Mouse (Mus musculus): ENCODE measurements at regions not wholly inside any gene's neighbourhood (a gene's known extent, or its start where the extent isn't known, plus 50 kb on each side); places are given as distances from the start of the nearest gene placed in this dataset.

- in situ Hi-C loops (cut with MboI), result no loop called here
Measured at GRCm38 (mm10) chr10:117527243-117527642, 102.1 kb upstream of the Cpm start.

- in situ Hi-C loops (cut with MboI), result no loop called here
Measured at GRCm38 (mm10) chr10:117526834-117527188, 102.5 kb upstream of the Cpm start.

- in situ Hi-C loops (cut with MboI), result no loop called here
Measured at GRCm38 (mm10) chr10:117526008-117526833, 103.1 kb upstream of the Cpm start.

- in situ Hi-C loops (cut with MboI), result no loop called here
Measured at GRCm38 (mm10) chr10:117525608-117526007, 103.7 kb upstream of the Cpm start.

- in situ Hi-C loops (cut with MboI), result no loop called here
Measured at GRCm38 (mm10) chr10:117524926-117525565, 104.3 kb upstream of the Cpm start.

- in situ Hi-C loops (cut with MboI), result no loop called here
Measured at GRCm38 (mm10) chr10:117524101-117524500, 105.2 kb upstream of the Cpm start.

GRCm38 (mm10) chr10:117522906-117523829, 106.1 kb upstream of the Cpm start:
- in situ Hi-C loops (cut with MboI), result no loop called here

- in situ Hi-C loops (cut with MboI), result no loop called here
Measured at GRCm38 (mm10) chr10:117522373-117522772, 106.9 kb upstream of the Cpm start.

GRCm38 (mm10) chr10:117521315-117522270, 107.7 kb upstream of the Cpm start:
- in situ Hi-C loops (cut with MboI), result no loop called here

- in situ Hi-C loops (cut with MboI), result no loop called here
Measured at GRCm38 (mm10) chr10:117520536-117521314, 108.6 kb upstream of the Cpm start.

- in situ Hi-C loops (cut with MboI), result no loop called here
Measured at GRCm38 (mm10) chr10:117519670-117520535, 109.4 kb upstream of the Cpm start.

- in situ Hi-C loops (cut with MboI), result no loop called here
Measured at GRCm38 (mm10) chr10:117518793-117519669, 110.3 kb upstream of the Cpm start.

- in situ Hi-C loops (cut with MboI), result no loop called here
Measured at GRCm38 (mm10) chr10:117517800-117518770, 111.2 kb upstream of the Cpm start.

GRCm38 (mm10) chr10:117517071-117517714, 112.1 kb upstream of the Cpm start:
- in situ Hi-C loops (cut with MboI), result no loop called here

GRCm38 (mm10) chr10:117516510-117516909, 112.8 kb upstream of the Cpm start:
- in situ Hi-C loops (cut with MboI), result no loop called here

- in situ Hi-C loops (cut with MboI), result no loop called here
Measured at GRCm38 (mm10) chr10:117515777-117516501, 113.4 kb upstream of the Cpm start.

All from mature B cell (primary cell).